Mouse (Mus musculus) gastrocnemius, postnatal 25 days (tissue): ENCODE results near the gene Gpsm1. TPM values are rescaled to one million over a fixed set of nuclear protein-coding genes. Genes with fewer than 3 reads are reported as not detected.

Source experiments
- DNase-seq: peaks from one replicate; pipeline ENCODE4 v3.0.0; 2022
- total RNA-seq, 2 experiments: library from RNA; stranded (reverse); gene quantifications; 1 replicate in 1 of 2; 2 replicates in 1 of 2; pipeline ENCODE4 v1.2.3; 2021

The Gpsm1 gene
- total RNA-seq, 2 experiments from 2014 or later = 3.1 TPM

DNA sequence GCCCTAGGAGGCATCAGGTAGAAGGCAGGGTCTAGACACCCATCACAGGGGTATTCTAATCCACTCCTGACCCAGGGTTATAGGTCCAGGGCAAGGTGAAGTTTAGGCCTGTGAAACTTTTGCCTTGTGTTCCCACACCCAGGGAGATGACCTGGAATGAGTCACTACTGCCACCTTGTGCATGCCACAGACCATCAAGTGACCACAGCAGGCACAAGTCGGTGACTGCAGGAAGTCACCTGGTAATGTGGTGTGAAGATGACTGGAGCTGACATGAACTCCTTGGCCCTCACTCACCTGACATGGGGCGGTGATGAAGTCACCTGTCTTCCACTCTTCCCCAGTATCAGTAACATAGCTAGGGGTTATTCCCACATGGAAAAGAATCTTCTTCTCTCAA is 2.5 kb upstream of the Gpsm1 start:
- no peak for DNase-seq

DNA sequence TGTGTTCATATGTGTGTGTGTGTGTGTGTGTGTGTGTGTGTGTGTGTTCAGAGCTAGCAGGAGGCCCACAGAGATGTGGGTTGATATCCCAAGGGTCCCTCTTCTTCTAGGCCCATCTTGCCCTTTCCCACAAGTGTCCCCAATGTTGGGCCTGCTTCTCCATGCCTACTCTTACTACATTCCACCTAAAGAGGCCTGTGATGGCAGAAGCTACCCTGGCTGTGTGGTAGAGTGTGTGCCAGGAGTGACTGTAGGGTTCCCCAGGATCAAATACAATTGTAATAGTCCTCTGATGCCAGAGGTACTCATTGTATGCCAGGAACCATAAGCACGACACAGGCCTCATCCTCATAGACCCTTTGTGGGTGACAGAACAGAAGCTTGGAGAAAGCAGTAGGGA is 1.9 kb upstream of the Gpsm1 start:
- DNase-seq = no peak

DNA sequence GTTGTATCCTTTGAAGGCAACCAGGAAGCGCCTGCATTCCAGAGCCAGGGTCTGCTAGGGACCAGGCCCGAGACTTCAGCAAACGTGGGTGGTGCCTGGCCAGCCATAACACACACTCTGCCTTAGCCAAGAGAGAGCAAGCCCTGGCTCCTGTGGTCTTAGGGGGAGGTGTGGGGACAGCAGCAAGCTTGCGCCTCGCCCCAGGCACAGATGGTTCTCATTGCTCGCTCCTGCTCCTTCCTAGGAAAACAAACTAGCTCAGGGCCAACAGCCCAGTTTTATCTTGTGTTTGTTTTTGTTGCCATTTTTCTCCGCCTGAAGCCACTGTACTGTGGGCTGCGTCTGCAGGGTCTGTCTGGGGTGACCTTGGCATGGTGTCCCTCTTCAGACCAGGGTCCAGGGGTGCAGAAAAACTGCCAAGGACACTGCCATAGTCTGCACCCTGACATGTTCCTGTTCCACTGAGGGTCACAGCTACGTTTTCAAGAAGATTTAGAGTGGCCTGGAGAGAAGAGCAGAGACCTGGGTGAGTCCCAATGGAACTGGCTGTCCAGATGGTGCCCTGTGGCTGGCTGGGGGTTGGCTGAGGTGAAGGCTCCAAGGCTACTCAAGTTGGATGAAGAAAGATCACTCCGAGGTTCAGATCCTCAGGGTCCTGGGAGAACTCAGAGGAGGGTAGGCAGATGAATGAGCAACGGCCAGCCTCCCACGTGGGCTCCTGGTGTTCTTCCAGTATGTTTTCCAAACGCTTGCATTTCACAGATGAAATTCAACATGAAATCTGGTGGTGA is 839 bp upstream of the Gpsm1 start:
- peak; percentile 76 for DNase-seq

DNA sequence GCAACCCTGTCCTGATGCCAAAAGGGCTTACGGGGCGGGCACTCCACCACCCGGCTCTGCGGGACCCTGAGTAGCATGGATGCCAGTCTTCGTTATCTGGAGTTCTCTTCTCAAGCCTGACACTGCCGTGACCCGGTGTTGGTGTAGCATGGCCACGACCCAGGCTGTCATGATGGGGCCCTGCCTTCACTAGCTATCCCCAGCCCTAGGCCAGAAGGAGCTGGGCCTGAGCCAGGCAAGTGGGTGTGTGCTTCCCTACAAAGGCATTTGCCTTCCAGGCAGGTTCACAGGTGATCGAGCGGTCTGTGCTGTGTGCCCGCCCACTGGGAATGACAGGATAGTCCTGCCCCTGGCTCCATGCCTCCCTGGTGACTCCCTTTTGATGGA is 603 bp downstream of the Gpsm1 start:
- DNase-seq = peak; percentile 47

DNA sequence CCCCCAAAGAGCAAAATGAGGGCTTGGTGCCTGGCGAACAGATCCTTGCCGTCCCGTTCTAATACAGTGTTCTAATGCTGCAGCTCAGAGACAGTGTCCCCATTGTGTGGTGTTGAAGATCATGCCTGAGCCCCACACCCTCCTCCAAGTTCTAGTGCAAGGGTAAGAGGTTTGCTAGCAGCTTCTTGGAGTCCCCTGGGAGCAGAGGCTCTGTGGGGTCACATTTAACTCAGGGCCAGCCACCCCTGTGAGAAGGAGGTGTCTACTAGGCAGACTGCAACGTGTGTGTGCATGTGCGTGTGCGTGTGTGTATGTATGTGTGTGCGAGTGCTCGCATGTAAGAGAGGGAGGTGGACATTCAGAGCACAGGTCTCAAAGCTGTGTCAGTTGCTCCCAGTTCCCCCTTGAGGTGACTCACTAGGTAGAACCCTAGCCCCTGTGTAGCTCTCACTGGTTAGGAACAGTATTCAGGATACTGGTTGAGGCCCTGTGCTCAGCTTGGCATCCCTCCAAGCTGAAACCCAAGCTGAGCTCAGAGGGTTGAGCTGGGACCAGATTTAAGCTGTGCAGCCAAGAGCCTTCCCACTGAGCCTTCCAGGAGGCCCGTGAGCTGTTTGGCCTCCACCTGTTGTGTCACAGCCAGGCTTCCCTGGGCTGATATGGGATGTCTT is 1.4 kb downstream of the Gpsm1 start:
- DNase-seq = peak; percentile 55

DNA sequence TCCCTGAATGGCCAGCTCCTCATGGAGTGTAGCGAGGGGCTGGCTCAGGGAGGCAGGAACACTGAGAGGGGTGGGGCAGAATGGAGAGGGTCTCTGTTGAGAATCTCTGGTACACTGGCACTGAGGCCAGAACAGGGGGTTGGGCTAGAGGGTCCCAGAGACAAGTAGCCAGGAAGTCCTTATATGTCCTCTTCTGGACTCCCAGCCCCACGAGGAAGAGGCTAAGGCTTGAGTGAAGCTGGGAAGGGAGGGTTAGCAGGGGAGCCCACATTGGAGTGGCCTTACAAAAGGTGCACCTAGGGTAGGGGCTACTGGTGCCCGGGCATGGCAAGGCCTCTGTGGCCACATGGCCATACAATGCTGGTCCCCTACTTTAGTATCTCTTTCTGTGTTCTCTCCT is 2.1 kb downstream of the Gpsm1 start:
- no peak for DNase-seq

DNA sequence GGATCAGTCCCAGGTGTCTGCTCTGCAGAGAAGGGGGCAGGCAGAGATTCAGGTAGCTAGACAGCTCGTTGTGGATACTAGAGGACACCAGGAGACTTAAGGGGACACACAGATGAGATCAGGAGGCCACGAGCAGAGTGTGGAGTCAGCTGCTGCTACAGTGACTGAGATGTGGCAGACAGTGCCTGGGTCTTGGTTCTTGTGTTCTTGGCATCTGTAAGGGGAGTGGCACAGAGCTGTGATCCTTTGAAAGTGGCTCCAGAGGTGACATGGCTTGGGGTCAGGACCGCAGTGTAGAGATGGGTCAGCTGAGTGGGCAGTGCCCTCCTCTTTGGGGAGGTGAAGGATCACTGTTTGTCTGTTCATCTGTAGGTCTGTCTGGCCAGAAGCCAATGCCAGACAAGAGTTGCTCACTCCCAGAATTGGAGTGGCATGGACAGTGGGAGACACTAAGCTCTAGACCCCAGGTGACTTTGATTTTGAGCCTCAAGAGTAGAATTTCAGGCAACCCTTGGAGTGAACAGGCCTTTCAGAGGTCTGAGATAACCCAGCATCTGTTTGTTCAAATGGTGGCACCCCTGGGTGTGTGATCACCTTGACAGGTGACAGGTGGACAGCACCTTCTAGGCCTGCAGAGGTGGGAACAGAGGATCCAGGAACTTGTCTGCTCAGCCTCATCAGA is 2.8 kb downstream of the Gpsm1 start:
- DNase-seq = no peak

DNA sequence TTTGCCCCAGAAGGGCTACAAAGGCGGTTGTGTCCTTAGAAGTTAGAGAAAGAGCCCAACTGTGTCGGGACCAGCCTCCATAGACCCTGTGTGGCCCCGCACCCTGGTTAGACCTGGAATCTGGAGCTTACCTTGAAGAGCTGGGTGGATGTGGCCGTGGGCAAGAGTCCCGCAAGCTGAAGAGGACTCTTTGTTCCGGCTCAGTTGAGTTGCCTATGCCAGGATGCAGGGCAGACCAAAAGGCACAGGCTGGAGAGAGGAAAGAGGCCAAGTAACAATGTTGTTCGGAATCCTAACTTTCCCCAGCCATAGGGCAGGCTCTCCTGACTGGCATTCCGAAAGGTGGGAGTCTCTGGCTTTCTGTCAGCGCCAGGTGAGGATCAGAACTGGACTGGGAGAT is 3.8 kb downstream of the Gpsm1 start:
- DNase-seq = no peak

DNA sequence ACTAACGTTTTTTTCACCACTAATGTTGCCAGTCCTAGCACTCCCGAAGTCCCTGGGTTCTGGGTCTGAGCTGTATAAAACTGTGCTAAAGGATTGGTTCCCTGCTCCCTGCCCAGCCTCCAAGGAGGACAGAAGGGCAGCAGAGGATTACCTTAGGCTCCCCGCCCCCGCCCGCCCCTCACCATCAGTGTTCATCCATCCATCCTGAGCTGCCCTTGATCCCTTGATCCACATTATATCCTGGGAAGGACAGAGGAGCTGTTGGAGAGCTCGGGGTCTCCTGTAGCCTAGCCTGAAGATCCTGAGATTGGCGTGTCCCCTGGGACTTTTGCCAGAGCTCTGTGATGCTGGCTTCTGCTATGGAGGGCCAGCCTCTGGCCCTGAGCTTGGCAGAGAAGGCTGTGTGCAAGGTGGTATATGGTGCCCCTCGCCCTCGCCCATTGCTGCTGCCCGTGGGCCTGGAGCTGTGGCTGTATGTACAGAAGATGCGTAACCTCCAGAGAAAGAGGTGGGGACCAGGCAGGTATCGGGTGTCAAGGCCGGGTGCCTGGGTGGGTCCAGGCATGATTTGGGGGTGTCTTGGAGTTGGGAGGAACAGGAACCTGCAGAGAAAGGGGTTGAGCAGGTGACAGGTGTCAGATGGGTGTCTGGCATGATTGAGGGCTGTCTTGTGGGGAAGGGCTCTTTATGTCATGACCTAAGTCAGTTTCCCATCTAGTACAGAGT is 4.4 kb downstream of the Gpsm1 start:
- DNase-seq = no peak

DNA sequence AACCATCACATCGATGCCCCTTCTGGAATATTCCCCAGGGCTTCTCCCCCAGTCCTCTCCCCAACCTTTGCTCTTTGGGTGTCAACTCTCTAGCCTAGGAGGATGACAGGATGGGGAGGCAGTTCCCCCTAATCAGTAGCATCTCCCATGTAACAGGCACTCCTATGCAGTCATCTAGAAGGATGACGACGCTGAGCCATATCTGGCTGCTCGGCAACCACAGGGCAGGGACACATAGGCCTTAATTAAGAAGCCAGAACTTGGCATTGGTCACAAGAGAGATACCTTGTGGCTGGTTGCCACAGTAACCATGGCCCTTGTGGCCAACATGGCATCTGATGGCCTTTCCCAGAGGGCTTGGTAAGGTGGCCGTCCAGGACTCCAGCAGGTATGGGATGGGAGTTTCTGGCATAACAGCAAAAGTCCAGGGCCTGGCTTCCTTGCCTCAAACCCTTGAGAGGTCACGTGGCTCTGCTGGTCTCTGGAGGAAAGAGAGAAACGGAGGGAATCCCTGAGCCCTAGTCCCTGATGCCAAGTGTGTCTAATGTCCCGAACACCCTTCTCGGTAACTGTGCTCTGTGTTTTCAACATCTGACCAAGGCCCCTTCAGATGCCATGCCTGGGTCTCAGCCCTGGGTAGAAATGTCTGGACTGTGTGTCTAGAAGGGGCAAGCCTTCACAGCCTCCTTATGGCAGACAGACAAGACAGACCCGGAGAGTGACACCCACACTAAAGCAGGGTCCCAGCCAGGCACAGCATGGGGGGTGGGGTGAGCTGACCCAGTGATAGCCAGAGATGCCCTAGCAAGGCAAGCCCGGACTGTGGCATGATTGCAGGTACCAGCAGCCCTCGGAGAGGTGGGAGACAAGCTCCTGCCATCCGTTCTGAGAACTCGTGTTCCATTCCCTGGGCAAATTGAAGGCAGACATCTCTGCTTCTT is 5.2 kb downstream of the Gpsm1 start:
- DNase-seq = no peak

DNA sequence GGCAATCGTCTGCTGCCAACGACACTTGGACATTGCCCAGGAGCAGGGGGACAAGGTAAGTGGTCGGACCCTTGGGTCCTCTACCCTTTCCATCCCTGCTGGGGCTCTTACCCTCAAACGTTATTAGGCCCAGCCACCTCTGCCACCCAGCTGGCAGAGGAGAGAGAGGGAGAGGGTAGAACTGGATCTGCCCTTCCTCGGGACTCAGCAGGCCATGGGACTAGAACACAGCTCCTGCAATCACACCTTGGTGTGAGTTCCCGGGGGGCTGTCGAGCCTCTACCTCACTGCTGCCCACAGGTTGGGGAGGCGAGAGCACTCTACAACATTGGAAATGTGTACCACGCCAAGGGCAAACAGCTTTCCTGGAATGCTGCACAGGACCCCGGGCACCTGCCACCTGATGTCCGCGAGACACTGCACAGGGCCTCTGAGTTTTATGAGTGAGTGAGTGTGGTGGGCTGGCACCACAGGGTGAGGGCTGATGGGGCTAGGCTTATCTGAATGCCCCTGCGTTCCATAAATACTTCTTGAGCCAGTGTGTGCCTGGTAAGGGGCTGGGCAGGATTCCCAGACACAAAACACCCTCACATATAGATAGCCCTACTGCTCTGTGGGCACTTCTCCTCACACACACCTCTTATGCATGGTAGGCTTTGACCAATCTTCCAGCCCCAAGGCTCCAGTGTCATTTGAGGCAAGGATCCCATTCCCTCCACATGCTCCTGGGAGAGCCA is 8.4 kb downstream of the Gpsm1 start:
- no peak for DNase-seq

DNA sequence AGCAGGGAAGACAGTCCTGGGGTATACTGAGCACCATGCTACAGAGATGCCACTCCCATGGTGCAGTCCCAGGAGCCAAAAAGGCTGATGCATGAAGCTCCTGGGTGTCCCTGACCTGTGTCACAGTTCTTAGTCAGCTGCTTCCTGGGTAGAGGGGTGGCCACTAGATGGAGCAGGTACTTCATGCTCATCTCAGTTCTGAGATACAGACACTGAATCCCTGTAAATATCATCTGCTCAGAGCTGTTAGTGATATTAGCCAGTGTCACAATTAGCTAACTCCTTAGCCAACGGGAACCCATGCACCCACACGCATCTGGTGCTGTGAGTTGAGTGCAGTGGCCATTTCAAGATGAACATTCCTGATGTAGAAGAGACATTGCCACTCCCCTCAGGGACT is 9.6 kb downstream of the Gpsm1 start:
- no peak for DNase-seq

DNA sequence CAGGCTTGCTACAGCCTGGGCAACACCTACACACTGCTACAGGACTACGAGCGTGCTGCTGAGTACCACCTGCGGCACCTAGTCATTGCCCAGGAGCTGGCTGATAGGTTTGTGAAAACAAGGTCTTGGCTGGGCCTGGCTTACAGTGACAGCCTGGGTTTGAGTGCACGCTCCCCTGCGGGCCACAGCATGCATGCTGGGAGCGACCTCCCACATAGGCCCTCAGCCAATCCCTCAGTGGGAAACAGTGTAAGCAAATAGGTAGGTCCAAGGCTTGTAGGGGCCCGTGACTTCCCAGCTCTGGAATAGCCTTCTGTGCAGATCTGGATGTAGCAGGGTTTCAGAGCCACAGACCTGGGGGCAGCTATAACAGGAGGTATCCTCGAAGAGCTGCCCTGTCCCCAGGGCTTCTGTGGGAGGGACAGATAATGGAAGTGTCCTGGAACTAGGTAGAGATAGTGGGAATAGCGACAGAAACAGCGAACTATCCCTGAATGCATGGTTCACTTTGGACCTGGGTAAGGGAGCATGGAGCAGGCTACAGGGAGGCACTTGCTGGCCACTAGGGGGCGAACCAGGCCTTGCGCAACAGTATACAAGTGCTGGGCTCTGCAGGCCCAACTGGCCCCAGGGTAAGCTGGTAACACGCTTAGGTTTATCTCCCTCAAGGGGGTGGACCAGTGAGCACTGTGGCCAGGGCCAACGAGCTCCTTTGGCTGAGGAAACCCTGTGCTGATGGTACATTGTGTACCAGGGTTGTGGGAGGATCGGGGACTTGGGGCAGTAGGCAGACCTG is 10.3 kb downstream of the Gpsm1 start:
- peak; percentile 44 for DNase-seq

DNA sequence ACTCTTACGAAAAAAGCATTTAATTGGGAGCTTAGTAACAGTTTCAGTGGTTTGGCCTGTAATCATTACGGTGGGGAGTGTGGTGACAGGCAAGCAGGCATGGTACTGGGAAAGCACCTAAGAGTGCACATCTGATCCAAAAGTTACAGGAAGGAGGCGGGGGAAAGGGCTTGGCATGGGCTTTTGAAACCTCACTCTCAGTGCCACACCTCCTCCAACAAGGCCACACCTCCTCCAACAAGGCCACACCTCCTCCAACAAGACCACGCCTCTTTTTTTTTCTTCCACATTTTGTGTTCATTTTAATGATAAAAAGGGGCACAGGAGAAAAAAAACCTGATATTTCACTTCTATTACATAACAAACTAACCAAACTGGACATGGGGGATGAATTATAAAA is 12.5 kb downstream of the Gpsm1 start:
- DNase-seq = no peak

DNA sequence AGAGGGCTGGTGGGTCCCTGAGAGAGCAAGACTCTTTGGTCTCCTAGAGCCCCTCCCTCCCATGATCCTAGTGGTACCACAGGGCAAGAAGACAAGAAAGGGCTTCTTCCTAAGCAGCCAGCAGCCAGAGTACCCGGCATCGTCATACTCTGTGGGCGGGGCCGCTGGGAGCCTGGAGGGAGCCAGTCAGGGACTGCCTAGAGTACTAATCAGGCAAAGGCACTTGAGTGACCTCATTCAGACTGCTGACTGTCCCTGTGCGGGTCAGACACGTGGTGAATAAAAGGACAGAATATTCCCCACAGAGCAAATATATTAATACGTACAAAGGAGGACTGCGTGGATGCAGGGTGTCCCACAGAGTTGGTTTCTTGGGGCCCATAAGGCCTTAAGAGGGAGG is 14.1 kb downstream of the Gpsm1 start:
- DNase-seq = peak; percentile 59

DNA sequence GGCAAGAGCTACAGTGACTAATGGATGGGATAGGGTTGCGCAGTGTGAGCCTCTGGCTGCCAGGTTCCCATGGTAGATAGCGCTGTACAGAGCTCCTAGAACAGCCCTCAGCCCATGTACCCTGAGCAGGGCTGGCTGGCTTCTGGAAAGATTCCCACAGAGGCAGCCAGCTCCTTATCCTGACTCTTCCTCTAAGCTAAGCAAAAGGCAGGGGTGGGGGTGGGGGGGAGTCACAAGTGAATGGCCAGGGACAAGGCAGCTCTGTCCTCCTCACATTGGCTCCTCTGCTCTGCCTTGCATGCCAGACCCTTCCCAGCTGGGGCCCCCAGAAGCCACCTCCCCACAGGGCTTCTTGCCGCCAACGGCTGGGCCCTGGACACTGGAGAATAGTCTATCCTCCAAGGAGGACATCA is 14.7 kb downstream of the Gpsm1 start:
- DNase-seq = no peak

DNA sequence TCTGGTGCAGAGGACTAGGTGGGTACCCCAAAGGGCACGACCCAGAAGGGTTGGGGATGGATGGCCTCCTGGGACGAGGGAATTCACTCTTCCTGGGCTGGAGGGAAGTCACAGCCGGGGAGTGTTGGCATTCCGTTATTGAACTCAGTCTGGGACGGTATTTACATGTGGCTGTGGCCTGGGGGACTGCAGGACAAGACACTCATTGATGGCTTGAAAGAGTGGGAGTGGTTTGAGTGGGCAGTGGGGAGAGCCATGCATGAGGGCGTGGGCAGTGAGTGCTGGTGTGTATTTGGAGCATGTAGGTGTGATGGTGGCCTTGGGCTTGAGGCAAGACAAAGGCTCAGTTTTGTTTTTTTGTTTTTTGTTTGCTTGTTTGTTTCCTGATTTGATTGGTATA is 15.4 kb downstream of the Gpsm1 start:
- no peak for DNase-seq

DNA sequence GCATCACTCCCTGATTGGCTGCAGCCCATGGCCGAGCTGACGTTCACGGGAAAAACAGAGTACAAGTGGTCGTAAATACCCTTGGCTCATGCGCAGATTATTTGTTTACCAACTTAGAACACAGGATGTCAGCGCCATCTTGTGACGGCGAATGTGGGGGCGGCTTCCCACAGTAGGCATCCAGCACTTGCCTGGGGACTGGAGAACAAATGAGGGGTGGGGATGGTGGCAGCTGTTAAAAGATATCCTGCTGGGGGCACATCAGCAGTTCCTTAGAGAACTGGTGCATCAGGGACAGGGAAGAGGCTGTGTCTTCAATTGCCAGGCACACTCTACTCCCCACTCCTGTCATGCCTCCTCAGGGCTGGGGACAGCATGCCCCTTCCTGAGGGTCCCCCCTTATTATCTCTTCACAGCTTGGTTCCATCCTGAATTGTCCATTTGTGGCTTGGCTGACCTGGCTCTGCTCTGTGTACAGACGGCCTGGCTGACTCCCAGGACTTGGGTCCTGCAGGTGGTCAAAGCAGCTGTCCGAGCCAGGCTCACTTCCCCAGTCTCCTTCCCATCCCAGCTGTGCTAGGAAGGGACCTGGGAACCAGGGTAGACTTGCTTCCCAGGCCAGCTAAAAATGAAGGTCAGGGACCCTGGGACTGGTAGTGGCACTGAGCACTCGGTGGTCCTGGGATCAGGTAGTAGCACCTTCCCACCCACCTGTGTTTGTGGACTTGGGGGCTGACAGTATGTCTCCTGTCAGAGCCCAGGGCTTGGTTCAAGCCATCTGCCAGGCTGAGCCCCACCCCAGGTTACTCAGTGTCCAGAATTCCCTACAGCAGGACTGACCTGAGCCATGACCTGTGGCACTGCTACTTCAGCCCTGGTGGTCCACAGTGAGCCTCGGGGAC is 23.2 kb downstream of the Gpsm1 start:
- no peak for DNase-seq

DNA sequence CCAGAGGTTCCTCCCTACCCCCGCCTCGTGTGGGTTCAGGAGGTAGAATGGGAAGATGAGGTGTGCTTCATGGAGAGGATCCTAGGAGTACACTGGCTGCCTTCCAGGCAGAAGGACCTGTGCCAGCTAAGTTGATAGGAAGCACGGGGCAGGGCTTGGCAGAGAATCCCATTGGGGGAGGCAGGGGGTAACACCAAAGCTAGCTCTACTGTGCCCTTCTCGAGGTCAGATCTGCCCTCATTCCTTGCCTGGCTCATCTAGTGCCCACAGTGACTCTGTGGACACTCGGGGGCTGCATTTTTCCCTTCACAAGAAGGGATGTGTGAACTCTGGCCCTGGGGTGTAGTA is 23.9 kb downstream of the Gpsm1 start:
- no peak for DNase-seq
